Mouse (Mus musculus): ENCODE measurements around the gene Cysrt1.

The Cysrt1 gene

GRCm38 (mm10) chr2:25207593-25207992, 34.7 kb downstream of the Cysrt1 start:
- DNase-seq (ENCODE audit: low spot score): no peak

DNA sequence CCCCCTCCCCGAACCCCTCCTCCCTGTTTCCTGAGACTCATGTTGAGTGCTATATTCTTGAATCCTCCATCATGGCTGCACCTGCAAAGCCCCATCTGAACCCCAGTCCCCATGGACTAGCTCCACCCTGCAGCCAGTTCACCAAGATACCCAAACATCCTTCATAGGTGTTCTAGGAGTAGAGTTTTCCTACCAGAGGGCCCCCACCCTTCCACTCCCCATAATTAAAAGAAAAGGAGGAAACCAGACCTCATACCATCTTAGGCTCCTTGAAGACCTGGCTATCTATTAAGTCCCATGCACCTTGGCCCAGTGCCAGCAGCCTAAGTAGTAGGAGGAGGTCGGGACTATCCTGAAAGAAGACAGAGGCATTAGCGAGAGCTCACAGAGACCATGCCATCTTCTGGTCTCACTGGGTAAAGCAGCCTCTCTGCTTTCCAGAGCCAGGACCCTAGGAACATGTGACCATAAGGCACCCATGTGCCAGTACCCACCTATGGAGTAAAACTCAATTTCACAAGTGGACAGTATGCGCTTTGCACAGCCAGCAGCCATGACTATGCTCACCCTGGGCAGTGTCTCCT, 38.5 kb downstream of the Cysrt1 start:
- DNase-seq (ENCODE audit: low spot score): no peak

- no peak for DNase-seq (ENCODE audit: low spot score)
Observed at GRCm38 (mm10) chr2:25200631-25201030, 41.6 kb downstream of the Cysrt1 start.

DNA sequence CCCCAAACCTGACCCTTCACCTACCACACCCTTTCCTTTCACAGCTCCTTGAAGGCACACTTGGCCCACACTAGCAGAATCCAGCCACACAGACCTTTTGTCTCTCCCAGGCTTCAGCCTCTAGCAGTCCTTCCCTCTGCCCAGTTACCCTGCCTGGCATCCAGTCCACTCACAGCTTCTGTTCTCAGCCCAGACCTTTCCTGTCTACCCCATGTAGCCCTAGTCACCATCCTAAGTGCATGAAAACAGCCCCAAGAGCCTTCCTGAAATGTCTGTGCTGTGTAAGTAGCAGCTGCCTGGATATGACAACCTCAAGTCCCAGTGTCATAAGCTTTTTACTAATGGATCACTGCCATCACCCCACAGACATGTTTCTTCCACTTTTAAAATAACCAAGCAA, 44.3 kb downstream of the Cysrt1 start:
- no peak for DNase-seq (ENCODE audit: low spot score)

GRCm38 (mm10) chr2:25197191-25197590, 45.1 kb downstream of the Cysrt1 start:
- DNase-seq (ENCODE audit: low spot score): no peak

DNA sequence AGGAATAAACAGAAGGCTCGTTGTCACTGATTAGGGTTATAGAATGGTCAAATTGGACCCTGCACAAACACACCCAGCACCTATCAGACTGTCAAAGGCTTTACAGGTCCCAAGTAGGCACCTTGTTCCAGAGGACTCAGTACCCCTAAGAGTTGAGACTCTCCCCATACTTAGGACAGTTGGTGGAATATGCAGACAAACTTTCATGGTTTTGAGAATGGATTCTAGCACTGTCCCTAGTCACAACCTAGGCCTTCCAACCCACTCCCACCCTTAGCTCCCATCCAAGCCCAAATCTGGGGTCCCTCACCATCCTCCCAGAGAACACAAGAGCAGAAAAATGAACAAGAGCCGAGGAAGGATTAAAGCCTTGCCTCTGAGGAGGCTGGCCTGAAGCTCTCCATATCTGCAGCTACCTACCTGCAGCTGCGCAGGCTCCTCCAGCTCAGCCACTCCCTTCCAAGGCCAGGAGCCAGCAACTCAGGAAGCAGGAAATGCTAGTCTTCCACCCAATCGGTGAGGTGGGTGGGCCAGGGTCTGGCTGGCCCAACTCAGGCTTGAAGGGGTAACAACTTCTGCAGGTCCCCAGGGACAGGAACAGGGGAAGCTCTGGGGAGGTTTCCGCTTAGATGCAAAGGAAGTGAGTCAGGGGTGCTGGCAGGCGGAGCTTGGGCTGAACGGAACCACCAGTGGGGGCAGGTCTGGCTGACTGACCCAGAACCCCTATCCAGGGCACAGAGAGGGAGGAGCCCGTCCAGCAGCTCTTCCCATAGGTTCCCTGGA, 45.9 kb downstream of the Cysrt1 start, which contains the start of gene Tor4a:
TSS of gene Tor4a (minus strand) at position 715 of the 783 bp plus-strand sequence.
- no peak for DNase-seq (ENCODE audit: low spot score)

DNA sequence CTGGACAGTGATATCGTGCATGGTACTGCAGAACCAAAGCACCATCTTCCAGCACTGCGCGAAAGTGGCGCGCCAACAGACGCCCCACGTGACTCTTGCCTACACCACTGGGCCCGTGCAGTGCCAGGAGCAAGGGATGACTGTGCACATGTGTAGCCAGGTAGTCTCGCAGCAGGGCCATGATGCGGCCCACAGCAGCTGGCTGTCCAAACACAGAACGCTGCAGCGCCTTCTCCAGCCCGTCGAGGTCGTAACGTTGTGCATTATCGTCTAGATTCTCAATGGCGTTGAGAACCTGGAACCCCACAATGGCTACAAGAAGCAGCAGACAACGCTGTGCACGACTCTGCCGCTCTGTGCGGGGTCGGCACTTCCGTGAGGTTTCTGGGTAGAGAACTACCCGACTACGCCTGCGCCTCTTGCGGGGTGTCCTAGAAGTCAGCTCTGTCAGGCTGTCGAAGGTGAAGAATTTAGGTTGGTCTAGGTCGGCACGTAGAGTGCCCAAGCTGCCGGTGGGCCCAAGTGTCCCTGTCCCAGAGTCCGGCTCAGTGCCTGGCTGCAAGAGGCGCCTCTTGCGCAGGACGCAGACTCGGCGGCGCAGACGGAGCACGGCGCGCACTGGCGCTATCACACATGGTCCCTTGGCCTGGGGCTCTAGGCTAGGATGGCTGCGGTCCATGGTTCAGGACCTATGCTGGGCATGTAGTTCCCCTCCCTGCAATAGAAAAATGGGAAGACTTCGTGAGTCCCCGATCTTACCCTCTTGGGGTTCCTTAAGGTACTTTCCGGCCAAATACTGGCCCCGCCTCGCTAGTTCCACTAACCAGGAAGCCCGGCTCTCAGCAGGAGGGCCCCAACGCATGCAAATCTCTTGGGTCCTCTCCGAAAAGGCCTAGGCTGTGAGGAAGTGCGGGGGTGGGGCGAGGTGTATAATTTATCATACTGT, 46.8 kb downstream of the Cysrt1 start:
- no peak for DNase-seq (ENCODE audit: low spot score)

DNA sequence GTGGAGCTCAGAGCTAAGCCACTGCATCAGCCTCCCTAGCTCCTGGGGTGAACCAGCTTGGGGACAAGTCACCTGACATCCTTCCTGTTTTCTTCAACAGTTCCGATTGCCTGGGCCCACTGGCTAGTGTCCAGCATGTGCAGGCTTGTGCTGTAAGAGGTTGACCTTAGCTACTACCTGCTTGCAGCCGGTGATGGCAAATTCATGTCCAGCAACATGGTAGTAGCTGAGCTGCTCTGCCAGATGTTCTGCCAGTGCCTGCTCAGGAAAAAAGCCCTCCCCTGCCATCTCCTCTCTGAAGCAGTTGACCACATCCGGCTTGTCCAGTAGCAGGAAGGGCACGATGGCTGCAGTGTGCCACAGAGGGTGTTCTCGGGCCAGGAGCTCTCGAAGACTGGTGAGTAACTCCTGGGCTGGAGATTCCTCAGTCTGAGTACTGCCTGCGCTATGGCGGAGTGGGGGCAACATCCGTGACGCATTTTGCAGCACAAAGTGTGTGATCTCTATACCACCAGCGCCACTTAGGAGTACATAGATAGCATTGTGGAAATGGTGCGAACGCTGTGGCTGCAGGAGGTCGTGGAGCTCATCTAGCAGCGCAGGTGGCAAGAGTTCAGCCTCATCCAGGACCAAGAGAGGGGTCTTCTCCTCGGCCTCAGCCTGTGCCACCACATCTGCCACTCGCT, 47.6 kb downstream of the Cysrt1 start:
- no peak for DNase-seq (ENCODE audit: low spot score)

GRCm38 (mm10) chr2:25194006-25194405, 48.2 kb downstream of the Cysrt1 start:
- DNase-seq (ENCODE audit: low spot score): no peak

DNA sequence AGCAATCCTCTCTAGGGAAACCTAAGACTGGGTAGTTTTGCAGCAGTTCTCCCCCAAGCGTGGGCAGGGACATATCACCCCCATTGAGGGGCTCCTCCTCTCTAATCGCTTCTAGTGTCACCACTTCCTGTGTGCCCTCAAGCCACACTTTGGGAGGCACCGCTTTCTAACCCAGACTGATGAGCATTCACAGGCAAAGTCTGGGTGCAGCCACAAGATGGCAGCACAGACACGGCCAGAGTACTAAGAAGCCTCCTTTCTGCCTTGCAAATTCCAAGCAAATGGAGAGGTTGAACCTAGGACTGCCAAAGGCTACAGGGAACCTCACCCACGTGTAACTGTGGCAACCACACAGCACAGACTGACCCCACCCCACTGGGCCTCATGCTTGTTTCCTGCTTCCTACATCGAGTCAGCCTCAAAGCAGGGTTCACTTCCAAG, 48.9 kb downstream of the Cysrt1 start:
- peak; percentile 63 for DNase-seq (ENCODE audit: low spot score)

All from layer of hippocampus, adult 9-10 months (tissue).